In the genomic region with DNA sequence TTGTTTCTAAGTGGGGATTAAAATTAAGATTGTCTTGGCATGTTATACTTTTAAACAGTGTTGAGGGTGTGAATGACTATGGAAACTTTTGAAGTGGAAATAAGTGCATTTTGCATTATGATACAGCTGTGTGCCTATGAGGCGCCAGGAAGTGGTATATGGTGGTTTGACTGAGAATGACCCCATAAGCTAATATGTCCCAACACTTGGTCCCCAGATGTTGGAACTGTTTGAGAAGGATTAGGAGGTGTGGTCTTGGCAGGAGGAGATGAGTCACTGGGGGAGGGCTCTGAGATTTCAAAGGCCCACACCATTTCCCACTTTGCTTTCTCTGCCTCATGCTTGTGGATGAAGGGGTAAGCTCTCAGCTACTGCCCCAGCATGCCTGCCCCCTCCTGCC, we compare ENCODE assay signal across 21 mouse cellular contexts. TPM values are rescaled to one million over a fixed set of nuclear protein-coding genes. Genes with fewer than 3 reads are reported as not detected.
DNase-seq lines count a peak whose midpoint lies in the region; ATAC-seq and TF ChIP-seq lines count a peak whose summit lies in the region.
"Had no signal": no experiment of that assay in that cellular context is flagged by ENCODE, and none has a peak within 500 bp of the region (broad histone marks: within the 10 kb centered on the region; RNA-seq: fewer than 3 reads in every experiment).

No protein-coding gene starts in this region.

- no peak overlapping the region for H3K4me3 ChIP-seq in heart, embryonic 13.5 days
- H3K4me3 ChIP-seq in lung, embryonic 15.5 days: no peak overlapping the region
- no peak overlapping the region for H3K4me3 ChIP-seq in lung, adult 2 months (replicated peaks; ENCODE audit: extremely low read depth, low read depth, low read length)
- H3K4me3 ChIP-seq in brown adipose tissue, adult 24 weeks (ENCODE audit: insufficient read depth, low read depth, low read length): no peak overlapping the region
- H3K4me3 ChIP-seq: forebrain, embryonic 10.5 days; forebrain, embryonic 13.5 days; heart, adult 2 months; hindbrain, embryonic 12.5 days; hindbrain, embryonic 15.5 days had no signal

- H3K4me2 ChIP-seq in heart, embryonic 13.5 days: no peak overlapping the region
- H3K4me2 ChIP-seq in lung, embryonic 15.5 days: no peak overlapping the region
- H3K4me2 ChIP-seq: forebrain, embryonic 13.5 days; heart, embryonic 11.5 days; hindbrain, embryonic 12.5 days; hindbrain, embryonic 15.5 days had no signal

- no peaks in the 10 kb centered on the region for H3K36me3 ChIP-seq in heart, embryonic 13.5 days
- no peaks in the 10 kb centered on the region for H3K36me3 ChIP-seq in lung, embryonic 15.5 days
- H3K36me3 ChIP-seq: forebrain, embryonic 10.5 days; hindbrain, embryonic 12.5 days; hindbrain, embryonic 15.5 days had no signal

- ATAC-seq in heart, embryonic 13.5 days (ENCODE audit: extremely low read depth, insufficient number of reproducible peaks, low FRiP score, low TSS enrichment): no peak
- ATAC-seq in lung, embryonic 15.5 days (ENCODE audit: borderline replicate concordance, extremely low read depth, low FRiP score, low TSS enrichment): peak; percentile 70; the same call in 1 of the 2 replicates
- ATAC-seq: activated CD4-positive, CD25-positive, alpha-beta regulatory T cell, adult 4 months; forebrain, embryonic 13.5 days; forebrain, embryonic 16.5 days had no signal

- no peak overlapping the region for H3K9ac ChIP-seq in heart, embryonic 13.5 days
- no peak overlapping the region for H3K9ac ChIP-seq in lung, embryonic 15.5 days
- H3K9ac ChIP-seq: forebrain, embryonic 13.5 days; hindbrain, embryonic 12.5 days; hindbrain, embryonic 15.5 days had no signal

- peak overlapping the region; percentile 54 for H3K27ac ChIP-seq in heart, embryonic 13.5 days (replicated peaks)
- H3K27ac ChIP-seq in lung, embryonic 15.5 days: no peak overlapping the region
- peak overlapping the region; percentile 57 for H3K27ac ChIP-seq in brown adipose tissue, adult 24 weeks (replicated peaks; ENCODE audit: low read depth, low read length)
- H3K27ac ChIP-seq: forebrain, embryonic 10.5 days; forebrain, embryonic 13.5 days; heart, adult 2 months; hindbrain, embryonic 12.5 days; hindbrain, embryonic 15.5 days had no signal

- H3K27me3 ChIP-seq in heart, embryonic 13.5 days (replicated peaks): no peaks in the 10 kb centered on the region
- H3K27me3 ChIP-seq in lung, embryonic 15.5 days: no peaks in the 10 kb centered on the region
- H3K27me3 ChIP-seq: forebrain, embryonic 13.5 days; hindbrain, embryonic 12.5 days; hindbrain, embryonic 15.5 days had no signal

- TF ChIP-seq CTCF in lung, adult 2 months (IDR thresholded peaks at IDR 0.05; ENCODE audit: insufficient read depth, low read length): no peak

- H3K9me3 ChIP-seq in heart, embryonic 13.5 days: no peaks in the 10 kb centered on the region
- no peaks in the 10 kb centered on the region for H3K9me3 ChIP-seq in lung, embryonic 15.5 days
- H3K9me3 ChIP-seq: forebrain, embryonic 10.5 days; forebrain, embryonic 13.5 days; hindbrain, embryonic 12.5 days; hindbrain, embryonic 15.5 days had no signal

- peaks cover 5% of the 10 kb centered on the region; the same call in 1 of the 2 replicates for H3K4me1 ChIP-seq in heart, embryonic 13.5 days
- H3K4me1 ChIP-seq in lung, embryonic 15.5 days: no peaks in the 10 kb centered on the region
- peaks cover 5% of the 10 kb centered on the region; the same call in 1 of the 2 replicates for H3K4me1 ChIP-seq in lung, adult 2 months (ENCODE audit: control insufficient read depth, insufficient read depth, low read length)
- H3K4me1 ChIP-seq in brown adipose tissue, adult 24 weeks (ENCODE audit: control insufficient read depth, insufficient read depth, insufficient read length, low read length): peaks cover 3% of the 10 kb centered on the region
- H3K4me1 ChIP-seq: forebrain, embryonic 10.5 days; forebrain, embryonic 13.5 days; hindbrain, embryonic 12.5 days; hindbrain, embryonic 15.5 days had no signal

- no peak for TF ChIP-seq POLR2A in lung, adult 2 months (IDR thresholded peaks at IDR 0.05; ENCODE audit: borderline replicate concordance, extremely low read depth, low read depth, low read length)

- 93% methylated on average over 1 of the region's 1 CpGs for WGBS in heart, embryonic 13.5 days
- 84% methylated on average over 1 of the region's 1 CpGs for WGBS in lung, embryonic 15.5 days
- WGBS in lung, adult 2 months: 100% methylated on average over 1 of the region's 1 CpGs

- no peak for DNase-seq in heart, postnatal 4 days
- no peak for DNase-seq in lung, adult 2 months
- DNase-seq in B cell, adult 2 months: no peak
- no peak for DNase-seq in heart, adult 18-20 months
- DNase-seq: adrenal gland, adult 8-10 months; adrenal gland, postnatal 25 days; cerebellum, adult 18-20 months; cerebellum, adult 9-10 months; cerebellum, postnatal 14 days; gastrocnemius, postnatal 14 days had no signal

RNA-seq across cellular contexts. Expression of a gene that starts 27.6 kb away (rescaled TPM):
- polyA plus RNA-seq in heart, embryonic 13.5 days (2015; fragmentation: Nextera tagmentation; extraction: Ambion mirVana): 162 and 175 TPM in 2 replicates
- 100 to 1,000 TPM; 119 to 127 TPM for total RNA-seq in heart, postnatal 4 days (2021)
- 195 and 202 TPM in 2 replicates for polyA plus RNA-seq in lung, embryonic 15.5 days (2015; fragmentation: Nextera tagmentation; extraction: Ambion mirVana)
- polyA plus RNA-seq in lung, adult 2 months (2012; rRNA removed): 2.9 and 8.8 TPM in 2 replicates
- 113 and 139 TPM in 2 replicates for polyA plus RNA-seq in brown adipose tissue, adult 24 weeks (2012; ENCODE audit: insufficient read depth, insufficient read length, missing spikeins)
- 10 to 100 TPM; 43.0 to 56.0 TPM for total RNA-seq in heart, adult 18-20 months (2021)

RNA-seq across cellular contexts. Expression of a gene that starts 44.2 kb away (rescaled TPM):
- 4.7 and 7.3 TPM in 2 replicates for polyA plus RNA-seq in heart, embryonic 13.5 days (2015; fragmentation: Nextera tagmentation; extraction: Ambion mirVana)
- total RNA-seq in heart, postnatal 4 days (2021): 1 to 10 TPM; 2.4 to 3.0 TPM
- 4.8 and 6.3 TPM in 2 replicates for polyA plus RNA-seq in lung, embryonic 15.5 days (2015; fragmentation: Nextera tagmentation; extraction: Ambion mirVana)
- 2.8 and 4.0 TPM in 2 replicates for polyA plus RNA-seq in lung, adult 2 months (2012; rRNA removed)
- 13.8 and 20.7 TPM in 2 replicates for polyA plus RNA-seq in brown adipose tissue, adult 24 weeks (2012; ENCODE audit: insufficient read depth, insufficient read length, missing spikeins)
- 1 to 10 TPM; 4.8 to 6.5 TPM for total RNA-seq in heart, adult 18-20 months (2021)

RNA-seq across cellular contexts. Expression of a gene that starts 44.5 kb away (rescaled TPM):
- polyA plus RNA-seq in heart, embryonic 13.5 days (2015; fragmentation: Nextera tagmentation; extraction: Ambion mirVana): 15.2 and 17.6 TPM in 2 replicates
- 1 to 10 TPM; 3.4 to 4.4 TPM for total RNA-seq in heart, postnatal 4 days (2021)
- polyA plus RNA-seq in lung, embryonic 15.5 days (2015; fragmentation: Nextera tagmentation; extraction: Ambion mirVana): 12.1 and 12.5 TPM in 2 replicates
- polyA plus RNA-seq in lung, adult 2 months (2012; rRNA removed): 1.2 and 6.4 TPM in 2 replicates
- 12.3 and 12.6 TPM in 2 replicates for polyA plus RNA-seq in brown adipose tissue, adult 24 weeks (2012; ENCODE audit: insufficient read depth, insufficient read length, missing spikeins)
- 1 to 10 TPM; 3.0 to 4.8 TPM for total RNA-seq in heart, adult 18-20 months (2021)

Comparison
In these comparisons a context has a peak if more than half of its experiments do, and no peak if none do; other contexts are left out.
1. RNA of a gene that starts 27.6 kb away (polyA plus RNA-seq): 195 to 202 TPM in lung, embryonic 15.5 days, 162 to 175 TPM in heart, embryonic 13.5 days and 113 to 139 TPM in brown adipose tissue, adult 24 weeks; 2.9 to 8.8 TPM in lung, adult 2 months; every median in the first group is over 10 times any median in the second.